Mouse (Mus musculus) limb, embryonic 14.5 days (tissue): ENCODE measurements around the gene Ctnnbip1. TPM values are rescaled to one million over a fixed set of nuclear protein-coding genes. Genes with fewer than 3 reads are reported as not detected.

Experiments used
- ATAC-seq: fragments of 200-750 bp; cut with Nextera tagmentation; 2 replicates; pipeline ENCODE4 v1.8.0; 2017; ENCODE audit warnings: low read depth, moderate number of reproducible peaks, moderate TSS enrichment; ENCODE audit not compliant: low FRiP score
- DNase-seq: peaks from one replicate; pipeline ENCODE4 v3.0.0-alpha.2; 2015; ENCODE audit warnings: low spot score
- H3K27ac ChIP-seq: fragments of 300-500 bp; sonication (generic); replicated peaks from 2 replicates; pipeline ENCODE4 v1.5.1; 2014; ENCODE audit warnings: low read depth, mild to moderate bottlenecking, low read length, moderate library complexity, mixed read lengths
- H3K27me3 ChIP-seq: fragments of 300-500 bp; sonication (generic); 2 replicates; pipeline ENCODE4 v1.6.1; 2014; ENCODE audit warnings: low read length, mixed read lengths; ENCODE audit not compliant: control insufficient read depth, insufficient read depth
- H3K36me3 ChIP-seq: fragments of 300-500 bp; sonication (generic); 2 replicates; pipeline ENCODE4 v1.6.1; 2014; ENCODE audit warnings: mild to moderate bottlenecking, low read length, moderate library complexity, mixed read lengths; ENCODE audit not compliant: control insufficient read depth, insufficient read depth
- H3K4me1 ChIP-seq: fragments of 300-500 bp; sonication (generic); 2 replicates; pipeline ENCODE4 v1.6.1; 2014; ENCODE audit warnings: antibody characterized with exemption, low read length, mixed read lengths; ENCODE audit not compliant: control insufficient read depth, insufficient read depth
- H3K4me2 ChIP-seq: fragments of 300-500 bp; sonication (generic); replicated peaks from 2 replicates; pipeline ENCODE4 v1.6.1; 2014; ENCODE audit warnings: low read depth, mild to moderate bottlenecking, low read length, moderate library complexity; ENCODE audit not compliant: severe bottlenecking
- H3K4me3 ChIP-seq: fragments of 300-500 bp; sonication (generic); replicated peaks from 2 replicates; pipeline ENCODE4 v1.5.1; 2014; ENCODE audit warnings: low read length
- H3K9ac ChIP-seq: fragments of 300-500 bp; sonication (generic); 2 replicates; pipeline ENCODE4 v1.6.1; 2014; ENCODE audit warnings: mild to moderate bottlenecking, low read depth, low read length, moderate library complexity; ENCODE audit not compliant: severe bottlenecking
- H3K9me3 ChIP-seq: fragments of 300-500 bp; sonication (generic); 2 replicates; pipeline ENCODE4 v1.6.1; 2016; ENCODE audit warnings: low read length; ENCODE audit not compliant: control insufficient read depth
- POLR2A ChIP-seq: fragments of 200-500 bp; IDR thresholded peaks from 2 replicates; pipeline ENCODE4 v1.8.0; 2012; ENCODE audit warnings: inconsistent platforms, mild to moderate bottlenecking, moderate library complexity, borderline replicate concordance; ENCODE audit not compliant: insufficient read depth, insufficient read length; ENCODE audit errors: extremely low read depth
- WGBS: fragments of 180-500 bp; shearing (Covaris S2); extraction: QIAGEN DNeasy Blood & Tissue Kit; methylation state at CpG from one replicate; pipeline ENCODE4 v1.1.7; 2014; 5-methylcytosine and 5-hydroxymethylcytosine counted together
- polyA plus RNA-seq, 2 experiments: library from polyadenylated mRNA; depleted of rRNA in 1 of 2; stranded (reverse) in 1 of 2; unstranded in 1 of 2; fragments of >200 nt; fragmentation: Nextera tagmentation in 1 of 2; extraction: Ambion mirVana in 1 of 2; gene quantifications; 2 replicates each; pipeline versions ENCODE4 v1.2.1 to v1.2.3; 2012 to 2014

The Ctnnbip1 gene
- polyA plus RNA-seq, 2 experiments = 39.3 to 73.6 TPM

DNA sequence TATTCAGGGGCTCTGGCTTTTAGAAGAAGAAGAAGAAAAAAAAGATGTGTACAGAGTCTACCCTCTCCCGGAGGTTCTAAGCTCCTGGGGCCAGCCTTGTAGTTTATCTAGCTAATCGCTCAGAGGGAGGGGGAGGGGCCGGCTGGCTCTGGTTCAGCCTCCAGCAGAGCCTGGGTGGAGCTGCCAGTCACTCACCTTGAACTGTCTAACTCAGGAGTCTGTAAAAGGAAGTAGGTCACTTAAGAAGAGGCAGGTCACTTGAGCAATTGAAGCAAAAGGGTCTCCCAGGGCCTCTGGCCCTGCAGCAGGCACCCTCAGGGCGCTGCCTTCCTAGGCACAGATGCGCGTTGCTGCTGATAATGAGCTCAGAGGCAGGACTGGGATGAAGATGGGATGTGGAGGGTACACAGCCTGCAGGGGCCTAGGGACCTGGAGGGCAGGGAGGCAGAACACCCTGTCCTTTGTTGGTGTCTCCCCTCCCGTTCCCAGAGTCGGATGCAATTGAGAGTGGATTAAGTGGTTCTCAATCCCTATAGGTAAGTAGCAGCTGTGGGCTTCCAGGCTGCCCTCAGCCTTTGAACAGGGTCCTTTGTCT is 49.5 kb downstream of the Ctnnbip1 start:
- Histone ChIP-seq H3K27ac (no peak overlapping the region), H3K4me3 (no peak overlapping the region), H3K9ac (no peak overlapping the region), H3K4me1 (peaks cover 26% of the 10 kb centered on the region), H3K4me2 (no peak overlapping the region), H3K27me3 (no peaks in the 10 kb centered on the region), H3K36me3 (no peaks in the 10 kb centered on the region; the same call in 1 of the 2 replicates), H3K9me3 (no peaks in the 10 kb centered on the region)
- no peak for TF ChIP-seq POLR2A
- WGBS = 30% methylated on average over 8 of the region's 8 CpGs
- DNase-seq (no peak), ATAC-seq (no peak)

DNA sequence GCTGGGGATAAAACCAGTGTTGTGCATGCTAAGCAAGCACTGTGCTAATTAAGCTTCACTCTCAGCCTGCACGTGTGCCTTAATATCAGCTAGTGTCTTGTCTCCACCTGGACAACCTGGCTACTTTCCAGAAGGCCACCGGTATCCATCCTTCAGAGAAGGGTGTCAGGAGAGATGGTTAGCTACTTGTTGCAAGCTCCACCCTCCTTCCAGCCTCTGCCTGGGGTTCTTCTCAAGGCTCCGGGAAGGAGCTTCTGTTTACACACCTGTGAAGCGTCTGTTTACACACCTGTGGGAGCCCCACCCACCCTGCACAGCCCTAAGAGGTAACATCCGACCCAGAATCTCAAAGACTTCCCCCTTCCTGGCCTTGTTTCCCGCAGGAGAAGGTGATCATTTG is 50.6 kb downstream of the Ctnnbip1 start:
- H3K4me2 ChIP-seq = no peak overlapping the region
- H3K9ac ChIP-seq = no peak overlapping the region
- peaks cover 25% of the 10 kb centered on the region for H3K4me1 ChIP-seq
- H3K4me3 ChIP-seq = no peak overlapping the region
- no peaks in the 10 kb centered on the region; the same call in 1 of the 2 replicates for H3K36me3 ChIP-seq
- no peak for ATAC-seq
- H3K27ac ChIP-seq = no peak overlapping the region
- no peak for DNase-seq
- 49% methylated on average over 6 of the region's 6 CpGs for WGBS
- no peaks in the 10 kb centered on the region for H3K27me3 ChIP-seq
- no peak for TF ChIP-seq POLR2A
- H3K9me3 ChIP-seq = no peaks in the 10 kb centered on the region

DNA sequence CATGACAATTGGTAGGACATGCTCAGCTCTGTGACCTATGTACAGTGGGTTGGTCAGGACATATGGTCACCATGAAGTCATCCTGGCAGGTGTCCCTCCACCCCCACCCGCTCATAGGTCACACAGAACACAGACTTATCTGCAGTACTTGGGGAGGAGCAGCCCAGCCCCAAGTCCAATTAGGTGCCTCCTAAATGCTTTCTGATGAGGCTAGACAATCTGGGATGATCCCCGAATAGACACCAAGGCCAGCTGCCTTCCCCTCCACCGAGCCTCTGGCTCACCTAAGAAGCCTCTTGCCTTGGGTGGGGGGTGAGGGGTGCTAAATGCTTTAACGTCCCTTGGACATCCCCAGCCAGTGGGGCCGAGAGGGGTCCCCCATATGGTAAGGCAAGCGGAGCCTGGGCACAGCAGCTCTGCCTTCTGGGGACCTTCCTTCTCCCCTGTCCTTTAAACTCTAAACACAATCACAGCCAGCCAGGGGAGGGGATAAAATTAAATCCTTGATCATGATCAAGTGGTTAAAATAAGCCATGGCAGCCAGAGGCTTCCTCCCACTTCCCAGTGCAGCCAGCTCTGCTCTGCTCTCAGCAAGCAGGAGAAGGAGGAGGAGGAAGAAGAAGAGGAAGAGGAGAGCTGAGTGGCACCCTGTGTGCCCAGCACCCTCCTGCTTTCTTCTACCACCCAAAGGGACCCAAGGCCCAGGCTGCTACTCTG is 51.9 kb downstream of the Ctnnbip1 start:
- ATAC-seq = no peak
- H3K4me3 ChIP-seq = no peak overlapping the region
- TF ChIP-seq POLR2A = no peak
- no peaks in the 10 kb centered on the region; the same call in 1 of the 2 replicates for H3K36me3 ChIP-seq
- 76% methylated on average over 6 of the region's 6 CpGs for whole genome bisulfite sequencing
- H3K27ac ChIP-seq = no peak overlapping the region
- H3K27me3 ChIP-seq = no peaks in the 10 kb centered on the region
- no peaks in the 10 kb centered on the region for H3K9me3 ChIP-seq
- no peak overlapping the region for H3K9ac ChIP-seq
- no peak overlapping the region for H3K4me2 ChIP-seq
- peaks cover 22% of the 10 kb centered on the region for H3K4me1 ChIP-seq
- no peak for DNase-seq

DNA sequence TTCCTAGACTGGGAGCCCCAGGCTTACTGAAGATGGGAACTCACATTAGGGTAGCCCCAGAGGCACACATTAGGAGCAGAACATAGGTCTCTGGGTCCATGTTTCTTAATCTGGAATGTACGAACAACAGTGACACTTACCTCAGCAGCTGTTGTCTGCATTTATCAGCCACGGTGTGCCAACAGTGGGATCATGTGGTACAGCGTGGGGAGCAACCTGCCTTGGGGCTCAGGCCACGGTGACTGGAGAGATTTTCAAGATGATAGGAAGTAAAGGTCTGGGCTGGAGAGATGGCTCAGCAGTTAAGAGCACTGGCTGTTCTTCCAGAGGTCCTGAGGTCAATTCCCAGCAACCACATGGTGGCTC is 52.4 kb downstream of the Ctnnbip1 start:
- Histone ChIP-seq H3K4me2 (no peak overlapping the region), H3K4me1 (peaks cover 18% of the 10 kb centered on the region), H3K9ac (no peak overlapping the region), H3K4me3 (no peak overlapping the region), H3K27ac (no peak overlapping the region), H3K9me3 (no peaks in the 10 kb centered on the region), H3K36me3 (no peaks in the 10 kb centered on the region), H3K27me3 (no peaks in the 10 kb centered on the region)
- TF ChIP-seq POLR2A = no peak
- ATAC-seq (no peak), DNase-seq (no peak)
- WGBS = 66% methylated on average over 4 of the region's 4 CpGs

DNA sequence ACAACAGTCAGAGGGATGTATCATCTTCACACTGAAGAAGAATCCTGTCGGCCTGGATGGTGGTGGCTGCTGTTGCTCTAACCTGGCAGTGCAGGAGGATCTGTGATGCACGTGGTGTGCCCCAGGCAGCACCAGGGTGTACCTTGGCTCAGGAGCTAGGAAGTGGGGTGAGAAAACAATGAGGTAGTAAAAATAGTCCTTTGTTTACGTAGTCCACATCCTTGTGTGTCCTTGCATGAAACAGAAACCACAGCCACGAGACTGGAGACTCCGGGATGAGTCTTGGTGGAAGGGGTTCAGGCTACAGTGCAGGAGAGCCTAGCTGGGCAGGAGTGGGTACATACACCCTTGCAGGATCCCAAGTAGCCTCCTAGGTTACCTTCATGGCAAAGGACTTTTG is 53.2 kb downstream of the Ctnnbip1 start:
- no peak for ATAC-seq

More for the DNA sequence above, 53.2 kb downstream of the Ctnnbip1 start:
- no peak for TF ChIP-seq POLR2A
- no peak overlapping the region for H3K4me2 ChIP-seq
- no peak overlapping the region for H3K4me3 ChIP-seq
- H3K27ac ChIP-seq = 0 out of 2 replicates have a peak overlapping the region, but pooled peaks have one; percentile 38
- H3K36me3 ChIP-seq = no peaks in the 10 kb centered on the region
- H3K9ac ChIP-seq = no peak overlapping the region
- no peaks in the 10 kb centered on the region for H3K27me3 ChIP-seq
- no peaks in the 10 kb centered on the region for H3K9me3 ChIP-seq
- peaks cover 18% of the 10 kb centered on the region for H3K4me1 ChIP-seq
- WGBS = 61% methylated on average over 5 of the region's 5 CpGs
- no peak for DNase-seq
